Mouse (Mus musculus): ENCODE measurements around the gene Dnajc5g.

Gene Dnajc5g
- long read RNA-seq, experiment 1 = 0 reads
- long read RNA-seq, experiment 2 = 0 reads

DNA sequence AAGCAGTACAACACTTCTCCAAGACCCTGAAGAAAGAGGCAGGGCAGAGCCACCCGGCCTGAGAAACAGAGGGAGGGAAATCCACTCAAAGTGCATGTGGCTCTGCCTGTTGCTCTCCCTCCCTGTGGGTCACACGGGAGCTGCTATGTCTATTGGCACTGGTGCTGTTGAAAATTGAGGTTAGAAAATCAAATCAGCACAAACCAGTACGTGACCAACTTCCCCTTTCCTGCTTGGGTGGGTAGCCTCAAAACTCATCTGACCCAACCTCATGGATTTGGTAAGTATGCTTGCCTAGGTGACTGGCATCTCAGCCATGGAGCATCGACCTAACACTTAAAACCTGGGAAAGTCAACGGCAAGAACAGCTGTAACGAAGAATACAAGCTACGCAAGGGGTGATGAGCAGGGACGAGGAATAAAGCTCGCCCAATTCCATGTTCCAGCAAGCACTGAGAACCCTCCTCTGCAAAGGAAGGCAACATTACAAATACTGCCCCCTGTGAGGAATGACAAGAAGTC is at the start of gene Dnajc5g:
Dnajc5g (plus strand) TSS at position 472 of the 522 bp plus-strand sequence.
- intact Hi-C loops (cut with DNase I) = no loop called here

DNA sequence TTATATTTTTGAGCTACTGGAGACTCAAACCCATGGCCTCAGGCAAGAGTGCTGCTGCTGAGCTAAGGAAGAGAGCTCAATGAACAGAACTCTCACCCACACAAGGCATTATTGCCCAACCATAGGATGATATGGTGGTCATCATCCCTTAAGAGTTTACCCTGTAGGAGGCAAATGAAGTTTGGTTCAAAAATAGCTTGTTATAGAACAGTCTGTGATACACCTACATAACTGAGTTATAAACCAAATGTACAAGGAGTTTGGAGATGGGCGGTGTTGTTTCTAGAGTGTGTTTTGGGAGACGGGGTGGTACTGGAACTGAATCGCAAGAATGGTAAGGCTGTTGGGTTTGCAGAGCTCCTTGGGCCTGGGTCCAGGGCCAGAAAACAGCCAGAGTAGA is 36.3 kb upstream of the Dnajc5g start:
- intact Hi-C loops (cut with DNase I) = no loop called here

DNA sequence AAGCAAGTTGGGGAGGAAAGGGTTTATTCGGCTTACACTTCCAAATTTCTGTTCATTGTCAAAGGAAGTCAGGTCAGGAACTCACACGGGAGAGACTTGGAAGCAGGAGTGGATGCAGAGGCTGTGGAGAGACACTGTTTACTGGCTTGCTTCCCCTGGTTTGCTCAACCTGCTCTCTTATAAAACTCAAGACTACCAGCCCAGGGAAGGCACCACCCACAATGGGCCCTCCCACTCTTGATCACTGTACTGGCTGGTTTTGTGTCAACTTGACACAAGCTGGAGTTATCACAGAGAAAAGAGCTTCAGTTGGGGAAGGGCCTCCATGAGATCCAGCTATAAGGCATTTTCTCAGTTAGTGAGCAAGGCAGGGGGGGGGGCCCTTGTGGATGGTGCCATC is 35.0 kb upstream of the Dnajc5g start:
- intact Hi-C loops (cut with DNase I) = no loop called here

DNA sequence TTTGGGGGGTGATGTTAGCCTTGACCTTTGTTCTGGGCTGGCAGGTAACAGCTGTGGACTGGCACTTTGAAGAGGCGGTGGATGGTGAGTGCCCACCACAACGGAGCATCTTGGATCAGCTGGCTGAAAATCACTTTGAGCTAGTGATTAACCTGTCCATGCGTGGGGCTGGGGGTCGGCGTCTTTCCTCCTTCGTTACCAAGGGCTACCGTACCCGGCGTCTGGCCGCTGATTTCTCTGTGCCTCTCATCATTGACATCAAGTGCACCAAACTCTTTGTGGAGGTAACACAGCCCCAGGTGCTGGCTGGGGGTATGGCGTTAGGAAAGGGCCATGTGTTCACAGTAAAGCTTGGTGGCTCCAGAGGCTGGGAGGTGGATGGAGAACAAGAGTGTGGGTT is 34.3 kb upstream of the Dnajc5g start:
- intact Hi-C loops (cut with DNase I) = no loop called here

DNA sequence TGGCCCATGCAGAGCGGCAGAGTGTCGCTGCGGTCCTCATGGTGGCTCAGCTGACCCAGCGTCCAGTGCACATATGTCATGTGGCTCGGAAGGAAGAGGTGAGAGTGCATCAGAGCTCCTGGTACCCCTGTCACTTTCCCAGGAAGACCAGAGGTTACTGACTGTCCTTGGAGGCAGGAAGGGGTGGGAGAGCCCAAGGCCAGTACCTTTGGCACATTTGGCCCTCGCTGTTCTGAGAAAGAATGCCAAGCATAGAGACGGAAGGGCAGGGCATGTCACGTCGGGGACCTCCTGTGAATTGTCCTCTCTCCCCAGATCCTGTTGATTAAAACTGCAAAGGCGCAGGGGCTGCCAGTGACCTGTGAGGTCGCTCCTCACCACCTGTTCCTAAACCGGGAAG is 32.9 kb upstream of the Dnajc5g start:
- intact Hi-C loops (cut with DNase I) = no loop called here

DNA sequence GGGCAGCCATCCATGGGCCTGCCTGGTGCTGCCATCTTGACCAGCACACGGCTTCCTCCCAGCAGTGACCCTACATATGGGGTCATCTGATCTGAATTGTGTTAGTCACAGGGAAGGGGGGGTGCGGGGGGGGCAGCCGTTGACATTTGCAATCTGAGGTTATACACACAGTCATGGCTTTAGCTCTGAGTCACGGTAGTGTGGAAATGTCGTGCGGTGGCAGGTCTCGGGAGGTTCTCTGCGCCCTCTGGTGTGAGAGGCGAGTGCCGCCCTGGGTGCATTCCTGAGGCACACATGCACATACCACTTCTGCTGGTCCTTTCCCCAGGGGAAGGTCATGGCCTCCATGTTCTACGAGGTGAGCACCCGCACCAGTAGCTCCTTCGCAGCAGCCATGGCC is 29.7 kb upstream of the Dnajc5g start:
- intact Hi-C loops (cut with DNase I) = no loop called here

DNA sequence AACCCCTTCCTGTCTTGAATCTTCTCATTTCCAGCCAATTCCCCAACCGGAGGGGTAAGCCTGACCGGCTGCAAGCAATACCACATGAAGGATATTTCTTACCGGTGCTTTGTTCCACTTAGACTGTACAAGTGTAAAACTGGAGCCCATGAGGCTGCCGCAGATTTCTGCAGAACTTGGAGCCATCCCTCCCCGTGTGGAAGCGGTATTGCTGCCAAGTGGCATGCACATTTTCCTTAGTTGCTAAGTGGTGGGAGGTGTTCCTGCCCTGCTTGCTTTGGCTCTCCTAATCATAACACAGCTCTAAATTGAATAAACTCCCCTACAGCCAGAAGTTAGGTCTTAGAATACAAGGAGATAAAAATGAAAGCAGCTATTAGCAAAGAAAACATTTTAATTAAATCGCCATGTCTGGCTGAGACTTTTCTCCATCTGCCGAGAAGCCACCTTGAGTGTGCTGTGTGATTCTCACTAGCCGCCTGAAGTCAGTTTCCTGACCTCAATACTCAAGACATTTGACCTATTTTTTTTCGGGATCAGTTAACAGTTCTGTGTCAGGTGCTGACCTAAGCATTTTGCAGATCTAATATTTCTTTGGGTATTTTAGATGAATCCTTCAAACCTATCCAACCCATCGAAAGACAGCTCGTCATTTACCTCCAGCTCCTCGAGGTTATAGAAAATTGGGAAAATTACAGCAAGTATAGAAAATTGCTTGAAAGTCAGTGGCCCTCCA is 25.9 kb upstream of the Dnajc5g start:
- intact Hi-C loops (cut with DNase I) = no loop called here

DNA sequence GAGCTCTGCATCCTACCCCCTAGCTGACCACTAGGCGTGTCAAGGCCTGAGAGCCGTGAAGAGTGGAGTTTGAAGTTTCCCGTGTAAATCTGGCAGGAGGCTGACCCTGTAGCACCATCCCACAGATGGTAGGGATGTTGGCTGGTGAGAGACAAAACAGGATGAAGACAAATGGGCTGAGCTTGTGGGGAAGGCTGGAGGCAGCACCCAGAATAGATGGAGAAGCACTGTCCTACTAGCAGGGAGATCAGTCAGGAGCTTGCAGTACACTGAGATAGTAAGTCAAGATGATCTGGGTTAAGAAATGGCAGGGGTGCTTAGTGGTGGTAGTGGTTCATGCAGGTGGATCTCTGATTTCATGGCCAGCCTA is 25.3 kb upstream of the Dnajc5g start:
- intact Hi-C loops (cut with DNase I) = no loop called here

DNA sequence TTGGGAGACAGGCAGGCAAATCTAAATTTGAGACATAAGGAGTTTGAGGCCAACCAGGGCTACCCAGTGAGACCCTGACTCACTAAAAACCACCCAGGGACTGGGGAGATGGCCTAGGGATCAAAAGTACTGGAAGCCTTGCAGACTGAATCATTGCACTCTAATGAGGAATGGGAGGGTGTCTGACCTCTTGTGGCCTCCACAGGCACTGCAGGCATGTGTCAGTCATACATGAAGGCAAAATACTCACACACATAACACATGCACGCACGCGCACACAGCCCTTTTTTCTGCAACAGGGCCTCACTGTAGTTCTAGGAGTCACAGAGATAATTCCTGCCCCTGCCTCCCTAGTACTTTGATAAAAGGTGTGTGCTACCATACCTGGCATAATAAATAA is 24.7 kb upstream of the Dnajc5g start:
- intact Hi-C loops (cut with DNase I) = no loop called here

DNA sequence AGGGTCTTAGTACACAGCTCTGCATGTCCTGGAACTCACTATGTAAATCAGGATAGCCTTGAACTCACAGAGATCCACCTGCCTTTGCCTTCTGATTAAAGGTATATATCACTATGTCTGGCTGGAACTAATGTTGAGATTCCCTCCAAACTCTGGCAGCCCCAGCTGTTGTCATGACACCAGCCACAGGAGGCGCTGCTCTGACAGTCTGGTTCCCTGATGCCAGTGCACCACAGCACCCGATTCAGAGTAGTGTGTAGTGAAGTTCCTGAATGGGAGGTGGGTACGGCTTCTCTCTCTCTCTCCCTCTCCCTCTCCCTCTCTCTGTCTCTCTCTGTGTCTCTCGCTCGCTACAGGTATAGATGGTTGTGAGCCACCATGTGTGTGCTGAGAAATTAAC is 23.7 kb upstream of the Dnajc5g start:
- intact Hi-C loops (cut with DNase I) = no loop called here

DNA sequence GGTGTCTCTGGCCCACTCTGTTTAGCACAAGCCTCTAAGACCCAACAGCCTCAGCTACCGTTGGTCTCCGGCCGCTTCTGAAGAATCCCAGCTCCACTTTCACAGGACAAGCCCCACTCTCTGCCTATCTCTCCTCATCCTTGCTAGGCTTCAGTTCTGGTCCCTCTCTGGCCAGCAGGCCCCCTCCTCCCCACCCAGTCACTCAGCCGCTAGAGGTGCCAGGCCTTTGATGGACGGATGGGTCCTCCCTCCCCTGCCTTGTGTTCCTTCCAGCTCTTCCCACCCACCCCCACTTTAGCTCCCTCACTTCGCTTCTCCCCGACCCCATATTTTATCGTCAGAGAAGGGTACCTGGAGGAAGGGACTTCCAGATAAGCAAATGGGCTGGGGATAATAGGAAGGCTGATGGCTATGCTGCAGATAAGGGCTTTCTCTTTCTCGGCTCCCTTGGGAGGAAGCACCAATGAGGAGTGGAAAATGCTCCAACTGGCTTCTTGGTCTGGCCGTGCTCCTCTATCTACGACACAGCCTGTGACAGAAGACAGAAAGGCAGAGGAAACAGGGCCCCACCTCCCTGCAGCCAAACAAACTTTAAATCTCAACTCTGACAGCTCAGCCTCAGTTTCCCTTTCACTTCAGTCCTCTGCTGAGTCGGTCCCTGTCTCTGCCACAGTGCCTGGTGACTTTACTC is 23.0 kb upstream of the Dnajc5g start:
- intact Hi-C loops (cut with DNase I) = no loop called here

DNA sequence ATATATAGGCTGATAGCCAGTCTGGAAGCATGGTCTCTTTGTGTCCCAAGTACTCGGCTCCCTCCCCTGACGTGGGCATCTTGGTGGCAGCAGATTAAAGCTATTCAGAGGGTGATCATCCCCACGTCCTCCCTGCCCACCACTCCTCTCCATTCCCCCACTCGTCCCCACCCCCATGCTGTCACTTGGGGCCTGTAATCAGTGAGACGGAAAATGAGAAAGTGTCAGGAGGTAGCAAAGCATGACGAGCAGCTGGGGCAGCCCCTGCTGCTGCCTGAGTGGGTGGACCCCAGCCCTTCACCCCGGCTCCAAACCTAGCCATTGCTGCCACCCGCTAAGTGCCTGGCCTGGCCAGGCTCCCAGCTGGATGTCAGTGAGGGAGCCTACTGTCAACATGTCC is 22.1 kb upstream of the Dnajc5g start:
- intact Hi-C loops (cut with DNase I) = no loop called here

DNA sequence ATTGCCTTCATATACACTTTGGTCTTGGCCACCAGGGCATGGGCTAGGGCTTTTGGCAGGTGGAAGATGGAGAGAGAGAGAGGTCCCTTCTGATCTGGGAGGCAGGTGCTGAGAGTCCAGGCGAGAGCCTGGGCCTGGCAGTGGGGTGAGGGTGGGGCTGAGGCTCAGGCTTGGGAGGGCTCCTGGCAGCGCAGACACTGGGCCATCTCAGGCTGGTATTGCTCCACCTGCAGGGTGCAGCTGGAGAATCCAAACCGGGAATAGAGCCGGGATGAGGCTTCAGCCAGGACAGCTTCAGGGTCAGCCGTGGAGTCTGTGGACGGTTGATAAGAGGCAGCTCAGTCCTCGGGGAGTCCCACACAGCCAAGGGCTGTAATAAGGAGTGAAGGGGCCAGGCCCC is 19.5 kb upstream of the Dnajc5g start:
- intact Hi-C loops (cut with DNase I) = no loop called here

DNA sequence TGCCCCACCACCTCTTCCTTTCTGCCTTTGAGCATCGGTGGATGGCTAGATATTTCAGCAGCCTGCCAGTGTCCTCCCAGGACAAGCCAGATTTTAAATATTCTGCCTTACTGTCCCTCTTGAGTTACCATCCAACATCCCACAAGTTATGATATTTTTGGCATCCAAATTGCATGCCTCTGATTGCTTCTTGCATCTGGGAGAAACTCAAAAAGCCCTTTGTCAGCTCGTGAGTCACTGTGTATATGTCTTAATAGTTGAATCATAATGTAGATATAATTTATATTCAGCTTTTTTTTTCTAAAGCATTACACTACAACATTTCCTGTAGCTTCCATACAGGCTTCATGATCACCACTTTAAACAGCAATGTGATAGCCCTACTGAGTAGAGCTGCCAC is 19.0 kb upstream of the Dnajc5g start:
- intact Hi-C loops (cut with DNase I) = no loop called here

DNA sequence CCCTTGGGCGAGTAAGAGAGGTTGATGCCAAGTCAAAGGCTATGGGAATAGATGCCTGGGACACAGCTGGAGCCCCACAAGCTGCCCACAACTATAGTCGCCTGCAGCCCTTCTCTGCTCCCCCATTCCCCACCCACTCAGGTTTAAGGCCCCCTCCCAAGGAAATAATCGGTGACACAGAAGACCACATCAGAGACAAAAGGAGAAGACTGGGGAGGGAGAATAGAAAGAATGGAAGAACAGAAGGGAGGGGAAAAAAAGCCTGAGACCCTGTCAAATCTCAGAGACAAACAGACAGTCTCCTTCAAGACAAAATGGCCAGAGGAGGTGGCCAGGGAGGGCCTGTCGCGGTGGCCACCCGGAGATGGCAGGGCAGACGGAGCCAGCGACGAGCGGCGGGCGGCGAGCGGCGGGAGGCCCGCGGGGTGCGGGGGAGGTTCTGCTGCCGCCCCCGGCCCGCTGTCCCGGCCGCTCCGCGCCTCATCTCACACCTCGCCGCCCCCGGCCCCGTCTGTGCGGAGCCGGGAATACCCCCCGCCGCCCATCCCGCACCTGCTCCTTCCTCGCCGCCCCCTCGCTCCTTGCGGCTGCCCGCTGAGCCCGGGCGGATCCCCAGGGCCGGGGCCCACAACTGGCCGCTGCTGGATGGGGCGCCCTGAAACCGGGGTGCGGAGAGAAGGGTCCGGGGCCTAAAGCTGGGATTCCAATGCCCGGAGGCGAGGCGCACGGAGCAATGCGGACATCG is 13.7 kb upstream of the Dnajc5g start:
- intact Hi-C loops (cut with DNase I) = no loop called here

DNA sequence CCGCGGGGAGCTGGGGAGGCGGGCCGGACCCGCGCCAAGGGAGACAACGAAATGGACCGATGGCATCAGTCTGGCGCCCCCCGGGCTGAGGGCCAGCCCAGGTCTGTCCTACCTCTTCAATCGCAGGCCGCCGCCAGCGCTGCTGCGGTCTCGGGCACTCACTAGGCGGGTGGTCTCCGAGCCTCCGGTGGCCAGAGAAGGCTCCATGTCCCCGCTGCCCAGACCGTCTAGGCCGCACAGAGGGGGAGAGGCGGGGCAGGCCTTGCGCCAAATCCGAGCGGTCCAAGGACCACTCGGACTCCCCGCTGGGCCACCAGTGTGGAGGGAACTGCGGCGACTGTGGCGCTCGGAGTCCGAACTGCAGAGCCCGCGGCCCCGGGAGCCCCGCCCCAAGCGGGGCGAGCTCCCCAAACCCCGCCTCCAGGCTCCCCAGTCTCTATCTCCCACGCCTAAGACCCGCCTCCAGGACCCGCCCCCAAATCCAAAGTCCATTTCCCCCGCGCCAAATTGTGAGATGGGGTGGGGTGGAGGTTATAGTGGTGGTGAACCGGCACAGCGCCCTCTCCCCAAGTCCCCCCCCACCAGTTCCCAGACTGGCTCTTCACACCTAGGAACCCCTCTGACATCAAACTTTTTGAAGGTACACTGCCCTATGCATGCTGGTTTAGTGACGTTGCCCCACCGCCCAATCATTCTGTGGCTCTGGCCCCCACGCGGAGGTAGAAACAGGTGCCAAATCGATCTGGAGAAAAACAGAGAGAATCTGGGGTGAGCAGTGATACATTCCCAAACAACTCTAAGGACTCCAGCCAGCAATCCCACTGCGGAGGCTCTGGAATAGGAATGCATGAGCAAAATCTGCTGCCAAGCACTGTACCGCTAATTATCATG is 12.7 kb upstream of the Dnajc5g start:
- intact Hi-C loops (cut with DNase I) = no loop called here

DNA sequence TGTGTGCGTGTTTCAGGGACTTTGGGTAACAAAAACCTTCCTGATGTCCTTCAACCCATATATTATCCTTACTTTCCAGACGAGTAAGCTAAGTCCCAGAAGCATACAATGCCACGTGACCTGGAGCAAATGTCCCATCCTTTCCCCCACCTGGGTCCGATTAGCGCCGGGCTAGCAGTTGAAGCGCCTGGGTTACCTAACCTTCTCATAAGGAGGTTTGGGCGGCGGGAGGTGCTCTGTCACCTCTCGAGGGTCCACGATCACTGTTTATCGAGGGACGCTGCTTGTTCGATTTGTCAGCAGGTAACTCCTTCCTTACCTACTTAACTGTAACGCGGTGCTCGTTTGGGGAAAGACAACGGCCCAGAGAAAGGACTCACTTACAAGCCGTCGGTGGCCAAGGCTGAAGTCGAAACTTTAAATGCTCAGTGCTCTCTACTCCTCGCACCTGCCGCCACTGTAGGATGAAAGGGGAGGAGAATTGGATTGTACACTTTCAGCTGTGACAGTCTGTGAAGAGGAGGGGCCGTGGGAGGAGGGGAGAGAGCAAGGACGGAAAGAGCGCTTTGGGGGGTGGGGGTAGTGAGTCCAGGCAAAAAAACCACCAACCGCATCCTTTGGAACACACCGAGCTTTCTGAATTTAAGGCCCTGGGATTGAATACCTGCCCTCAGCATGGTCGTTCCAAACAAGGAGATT is 11.8 kb upstream of the Dnajc5g start:
- intact Hi-C loops (cut with DNase I) = no loop called here

DNA sequence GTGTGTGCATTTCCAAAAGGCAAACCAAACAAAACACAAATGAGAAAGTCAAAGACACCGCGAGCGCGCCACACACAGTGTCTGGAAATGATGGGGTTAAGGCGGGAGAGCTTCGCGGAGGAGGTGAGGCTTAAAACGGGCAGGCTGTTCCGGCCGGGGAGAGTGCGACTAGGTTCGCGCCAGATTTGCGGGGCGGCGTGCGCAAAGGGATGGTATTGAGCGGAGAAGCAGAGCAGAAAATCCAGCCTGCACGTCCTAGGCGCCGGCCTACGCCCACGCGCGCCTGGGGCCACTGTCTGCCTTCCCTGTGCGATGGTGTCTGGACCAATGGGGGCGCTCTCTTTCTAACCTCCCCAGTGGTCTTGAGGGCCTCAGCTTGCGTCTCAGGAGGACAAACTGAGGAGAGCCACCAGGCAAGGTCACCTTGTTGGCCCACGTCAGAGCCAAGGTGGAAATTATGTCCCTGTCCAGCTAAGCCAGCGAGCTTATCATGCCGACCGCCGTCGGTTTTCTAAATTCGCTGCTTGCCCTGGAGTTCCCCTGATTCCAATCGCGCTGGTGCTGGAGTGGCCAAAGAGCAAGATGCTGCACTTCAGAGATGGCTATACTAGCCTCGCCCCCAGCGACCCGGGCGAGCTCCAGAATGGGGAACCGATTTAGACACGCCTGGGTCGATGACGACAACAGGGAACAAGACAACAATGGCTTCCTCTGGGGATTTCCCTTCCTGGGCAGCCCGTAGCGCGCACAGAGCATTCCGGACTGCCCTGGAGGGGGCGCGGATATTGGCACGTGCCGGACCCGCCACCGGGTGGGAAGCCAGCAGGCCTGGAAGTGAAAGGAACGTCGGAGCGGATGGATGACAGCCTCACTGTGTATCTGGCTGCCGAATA is 11.0 kb upstream of the Dnajc5g start:
- intact Hi-C loops (cut with DNase I) = no loop called here

DNA sequence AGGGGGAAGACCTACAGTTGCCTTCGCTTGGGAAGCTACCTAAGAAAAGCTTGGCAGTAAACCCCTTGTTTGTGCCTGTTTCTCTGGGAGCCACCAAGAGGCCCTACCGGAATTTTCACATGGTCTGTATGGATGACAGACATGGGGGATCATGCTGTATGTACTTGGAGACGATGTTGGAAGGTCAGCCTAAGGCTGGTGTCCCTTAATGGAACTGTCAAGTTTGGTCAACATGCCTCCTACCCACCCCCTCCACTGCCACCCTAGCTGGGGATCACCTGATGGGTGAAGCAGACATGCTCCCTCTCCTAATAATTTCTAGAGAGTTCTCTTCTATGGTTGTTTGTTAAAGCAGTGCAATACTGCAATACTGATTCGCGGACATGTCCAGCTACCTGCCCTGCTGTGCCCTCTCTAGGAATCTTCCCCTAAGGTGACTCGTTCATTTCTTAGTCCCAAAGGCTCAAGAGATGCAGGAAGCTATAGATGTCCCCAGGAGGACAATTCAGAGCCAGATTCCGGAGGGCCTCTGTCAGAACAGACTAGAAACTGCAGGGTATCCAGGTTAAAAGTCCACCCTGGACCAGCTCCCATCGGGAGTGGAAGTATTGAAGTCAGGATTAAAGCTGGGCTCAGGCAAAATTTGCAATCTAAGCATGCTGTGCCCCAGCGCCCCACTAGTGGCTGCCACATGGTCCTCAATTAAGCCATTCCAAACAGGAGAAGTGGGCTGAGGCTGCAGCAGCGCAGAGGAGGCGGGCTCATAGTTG is 10.2 kb upstream of the Dnajc5g start:
- intact Hi-C loops (cut with DNase I) = no loop called here

Data from adrenal gland (tissue).